Mouse (Mus musculus): ENCODE results near the gene Fyn. TPM values are rescaled to one million over a fixed set of nuclear protein-coding genes. Genes with fewer than 3 reads are reported as not detected.

Gene Fyn
- polyA plus RNA-seq, 1 experiment = 76.1 TPM

DNA sequence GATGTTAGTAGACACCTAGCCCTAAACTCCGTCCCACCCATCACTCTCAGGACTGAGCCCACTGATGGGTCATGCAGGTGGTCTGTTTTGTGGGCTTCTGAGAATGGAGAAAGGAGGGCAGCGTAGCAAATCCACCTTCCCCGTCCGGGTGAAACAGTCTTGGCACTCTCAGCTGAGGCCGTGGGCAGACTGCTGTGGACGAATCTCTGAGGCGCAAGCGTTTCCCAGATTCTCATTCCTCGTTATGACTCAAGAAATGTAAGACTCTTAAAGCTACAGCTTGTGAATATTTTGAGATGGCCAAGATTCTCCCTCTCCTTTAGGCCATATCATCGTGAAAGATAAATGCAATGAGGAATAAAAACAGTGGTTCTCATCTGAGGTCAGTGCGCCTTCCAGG, 88.6 kb downstream of the Fyn start:
- H3K4me1 ChIP-seq (replicated peaks; ENCODE audit: control insufficient read depth, insufficient read depth, low read length) = peaks cover 28% of the 10 kb centered on the region
- 97% methylated on average over 11 of the region's 11 CpGs for WGBS
- no peak for DNase-seq
- H3K36me3 ChIP-seq (ENCODE audit: control insufficient read depth, insufficient read depth, low read length) = no peaks in the 10 kb centered on the region
- TF ChIP-seq CTCF (IDR thresholded peaks at IDR 0.05; ENCODE audit: borderline replicate concordance, control insufficient read depth, extremely low read depth, insufficient read depth, low read length, poor library complexity) = no peak
- TF ChIP-seq POLR2A (IDR thresholded peaks at IDR 0.05; ENCODE audit: control insufficient read depth, extremely low read depth, insufficient read depth, low read length, poor library complexity) = no peak
- no peak overlapping the region for H3K27ac ChIP-seq (ENCODE audit: control insufficient read depth, insufficient read depth, low read length)
- H3K27me3 ChIP-seq (ENCODE audit: control insufficient read depth, insufficient read depth, low read length) = no peaks in the 10 kb centered on the region
- H3K4me3 ChIP-seq (ENCODE audit: control insufficient read depth, insufficient read depth, low read length) = no peak overlapping the region

- no peak for DNase-seq
- no peaks in the 10 kb centered on the region for H3K36me3 ChIP-seq (ENCODE audit: control insufficient read depth, insufficient read depth, low read length)
- H3K27me3 ChIP-seq (ENCODE audit: control insufficient read depth, insufficient read depth, low read length) = no peaks in the 10 kb centered on the region
- no peak for TF ChIP-seq CTCF (IDR thresholded peaks at IDR 0.05; ENCODE audit: borderline replicate concordance, control insufficient read depth, extremely low read depth, insufficient read depth, low read length, poor library complexity)
- H3K4me1 ChIP-seq (replicated peaks; ENCODE audit: control insufficient read depth, insufficient read depth, low read length) = peaks cover 28% of the 10 kb centered on the region
- H3K4me3 ChIP-seq (ENCODE audit: control insufficient read depth, insufficient read depth, low read length) = no peak overlapping the region
- 81% methylated on average over 13 of the region's 13 CpGs for WGBS
- H3K27ac ChIP-seq (ENCODE audit: control insufficient read depth, insufficient read depth, low read length) = no peak overlapping the region
Measured at GRCm38 (mm10) chr10:39458766-39459699, 90.4 kb downstream of the Fyn start.

DNA sequence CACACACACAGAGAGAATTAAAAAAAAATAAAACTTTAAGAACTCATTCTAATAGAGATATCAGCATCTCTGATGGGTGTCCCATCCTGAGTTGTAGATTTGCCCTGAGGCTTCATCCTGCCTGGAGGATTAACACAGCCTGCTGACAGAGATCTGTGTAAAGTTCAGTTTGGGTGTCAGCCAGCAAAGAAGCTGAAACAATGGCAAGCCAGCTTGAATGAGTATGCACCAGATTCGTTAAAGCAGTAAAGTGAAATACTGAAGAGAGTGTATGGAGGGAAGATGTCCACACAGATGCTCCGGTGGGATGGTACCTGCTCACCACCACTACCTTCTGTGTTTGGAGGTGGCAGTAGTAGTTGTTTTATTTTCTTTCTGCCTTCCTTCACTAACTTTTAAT, 92.0 kb downstream of the Fyn start:
- no peak for TF ChIP-seq POLR2A (IDR thresholded peaks at IDR 0.05; ENCODE audit: control insufficient read depth, extremely low read depth, insufficient read depth, low read length, poor library complexity)
- TF ChIP-seq CTCF (IDR thresholded peaks at IDR 0.05; ENCODE audit: borderline replicate concordance, control insufficient read depth, extremely low read depth, insufficient read depth, low read length, poor library complexity) = no peak
- no peaks in the 10 kb centered on the region for H3K36me3 ChIP-seq (ENCODE audit: control insufficient read depth, insufficient read depth, low read length)
- H3K27ac ChIP-seq (ENCODE audit: control insufficient read depth, insufficient read depth, low read length) = no peak overlapping the region
- no peak overlapping the region for H3K4me3 ChIP-seq (ENCODE audit: control insufficient read depth, insufficient read depth, low read length)
- DNase-seq = no peak
- H3K4me1 ChIP-seq (replicated peaks; ENCODE audit: control insufficient read depth, insufficient read depth, low read length) = peaks cover 23% of the 10 kb centered on the region
- 79% methylated on average over 2 of the region's 2 CpGs for WGBS
- H3K27me3 ChIP-seq (ENCODE audit: control insufficient read depth, insufficient read depth, low read length) = no peaks in the 10 kb centered on the region

DNA sequence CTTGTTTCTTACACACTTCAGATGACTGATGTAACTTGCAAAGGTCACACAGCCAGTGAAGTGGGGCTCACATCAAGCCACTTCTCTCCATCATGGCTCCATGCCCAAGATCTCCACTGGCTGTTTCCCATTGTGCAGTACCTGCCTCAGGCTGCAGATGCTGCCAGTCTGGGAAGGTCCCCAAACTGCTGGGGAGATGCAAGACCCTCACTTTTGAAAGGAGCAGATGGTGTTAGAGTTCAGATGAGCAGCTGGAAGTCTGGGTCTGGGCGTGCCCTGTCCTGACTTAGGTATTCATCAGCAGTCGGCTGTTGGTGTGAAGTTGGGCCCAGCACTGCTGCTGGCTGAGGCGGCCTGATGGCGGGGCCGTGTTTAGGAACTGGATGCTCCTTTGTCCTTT, 93.3 kb downstream of the Fyn start:
- H3K36me3 ChIP-seq (ENCODE audit: control insufficient read depth, insufficient read depth, low read length) = no peaks in the 10 kb centered on the region
- DNase-seq = no peak
- H3K4me3 ChIP-seq (ENCODE audit: control insufficient read depth, insufficient read depth, low read length) = no peak overlapping the region
- no peaks in the 10 kb centered on the region for H3K27me3 ChIP-seq (ENCODE audit: control insufficient read depth, insufficient read depth, low read length)
- no peak for TF ChIP-seq POLR2A (IDR thresholded peaks at IDR 0.05; ENCODE audit: control insufficient read depth, extremely low read depth, insufficient read depth, low read length, poor library complexity)
- no peak for TF ChIP-seq CTCF (IDR thresholded peaks at IDR 0.05; ENCODE audit: borderline replicate concordance, control insufficient read depth, extremely low read depth, insufficient read depth, low read length, poor library complexity)
- peaks cover 17% of the 10 kb centered on the region for H3K4me1 ChIP-seq (replicated peaks; ENCODE audit: control insufficient read depth, insufficient read depth, low read length)
- WGBS = 88% methylated on average over 5 of the region's 5 CpGs
- H3K27ac ChIP-seq (ENCODE audit: control insufficient read depth, insufficient read depth, low read length) = no peak overlapping the region

- Histone ChIP-seq H3K4me3 (ENCODE audit: control insufficient read depth, insufficient read depth, low read length) (no peak overlapping the region), H3K36me3 (ENCODE audit: control insufficient read depth, insufficient read depth, low read length) (no peaks in the 10 kb centered on the region), H3K4me1 (replicated peaks; ENCODE audit: control insufficient read depth, insufficient read depth, low read length) (peaks cover 22% of the 10 kb centered on the region), H3K27ac (ENCODE audit: control insufficient read depth, insufficient read depth, low read length) (no peak overlapping the region), H3K27me3 (ENCODE audit: control insufficient read depth, insufficient read depth, low read length) (no peaks in the 10 kb centered on the region)
- DNase-seq = no peak
- TF ChIP-seq CTCF (IDR thresholded peaks at IDR 0.05; ENCODE audit: borderline replicate concordance, control insufficient read depth, extremely low read depth, insufficient read depth, low read length, poor library complexity) (no peak), POLR2A (IDR thresholded peaks at IDR 0.05; ENCODE audit: control insufficient read depth, extremely low read depth, insufficient read depth, low read length, poor library complexity) (no peak)
- 95% methylated on average over 8 of the region's 8 CpGs for WGBS
Measured at GRCm38 (mm10) chr10:39462711-39463110, 94.1 kb downstream of the Fyn start.

DNA sequence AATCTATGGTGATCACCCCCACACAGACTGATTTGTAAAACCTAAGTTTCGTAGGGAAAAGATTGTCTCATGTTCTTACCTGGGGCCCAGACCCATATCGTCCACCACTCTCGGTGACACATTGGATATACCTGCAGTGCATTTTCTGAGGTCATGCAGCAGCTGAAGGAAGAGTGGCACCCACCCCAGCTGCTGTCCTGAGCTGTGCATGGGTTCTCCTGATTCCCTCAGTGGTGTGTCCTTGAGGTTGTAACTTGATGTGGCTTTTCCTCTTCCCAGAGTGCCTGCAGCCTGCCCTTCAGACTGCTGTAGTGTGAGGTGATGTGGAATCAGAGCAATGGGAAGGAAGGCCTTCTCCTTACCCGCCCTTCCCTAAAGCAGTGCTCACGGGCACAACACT, 95.7 kb downstream of the Fyn start:
- Histone ChIP-seq H3K4me3 (ENCODE audit: control insufficient read depth, insufficient read depth, low read length) (no peak overlapping the region), H3K4me1 (replicated peaks; ENCODE audit: control insufficient read depth, insufficient read depth, low read length) (peaks cover 28% of the 10 kb centered on the region), H3K27me3 (ENCODE audit: control insufficient read depth, insufficient read depth, low read length) (no peaks in the 10 kb centered on the region), H3K36me3 (ENCODE audit: control insufficient read depth, insufficient read depth, low read length) (no peaks in the 10 kb centered on the region), H3K27ac (ENCODE audit: control insufficient read depth, insufficient read depth, low read length) (no peak overlapping the region)
- DNase-seq = no peak
- WGBS = over 99% methylated on average over 5 of the region's 5 CpGs
- TF ChIP-seq POLR2A (IDR thresholded peaks at IDR 0.05; ENCODE audit: control insufficient read depth, extremely low read depth, insufficient read depth, low read length, poor library complexity) (no peak), CTCF (IDR thresholded peaks at IDR 0.05; ENCODE audit: borderline replicate concordance, control insufficient read depth, extremely low read depth, insufficient read depth, low read length, poor library complexity) (no peak)
